Mouse (Mus musculus) midbrain, embryonic 13.5 days (tissue): Measurements from ENCODE around the gene Notum. TPM values are rescaled to one million over a fixed set of nuclear protein-coding genes. Genes with fewer than 3 reads are reported as not detected.
A peak's percentile ranks its signal among the peaks of the same experiment; 100 is the strongest.
"Not testable (repeated sequence)": the region's sequence is repeated elsewhere in the genome, so short reads cannot be mapped to it uniquely, and the experiment has no call there.

Source experiments
- ATAC-seq: fragments of 200-750 bp; cut with Nextera tagmentation; 2 replicates; pipeline ENCODE4 v1.8.0; 2017; ENCODE audit warnings: mild to moderate bottlenecking, moderate TSS enrichment, moderate library complexity
- H3K27ac ChIP-seq: fragments of 300-500 bp; sonication (generic); 2 replicates; pipeline ENCODE4 v1.5.1; 2015; ENCODE audit warnings: inconsistent platforms, mild to moderate bottlenecking, moderate library complexity
- H3K27me3 ChIP-seq: fragments of 300-500 bp; sonication (generic); 2 replicates; pipeline ENCODE4 v1.6.1; 2015; ENCODE audit warnings: mild to moderate bottlenecking, inconsistent platforms
- H3K36me3 ChIP-seq: fragments of 300-500 bp; sonication (generic); 2 replicates; pipeline ENCODE4 v1.6.1; 2015; ENCODE audit warnings: mild to moderate bottlenecking, inconsistent platforms
- H3K4me1 ChIP-seq: fragments of 300-500 bp; sonication (generic); replicated peaks from 2 replicates; pipeline ENCODE4 v1.6.1; 2015; ENCODE audit warnings: inconsistent platforms
- H3K4me2 ChIP-seq: fragments of 300-500 bp; sonication (generic); replicated peaks from 2 replicates; pipeline ENCODE4 v1.6.1; 2015; ENCODE audit warnings: moderate library complexity, mild to moderate bottlenecking, inconsistent platforms
- H3K4me3 ChIP-seq: fragments of 300-500 bp; sonication (generic); replicated peaks from 2 replicates; pipeline ENCODE4 v1.5.1; 2015; ENCODE audit warnings: mild to moderate bottlenecking, inconsistent platforms
- H3K9ac ChIP-seq: fragments of 300-500 bp; sonication (generic); replicated peaks from 2 replicates; pipeline ENCODE4 v1.6.1; 2015; ENCODE audit warnings: mild to moderate bottlenecking, inconsistent platforms
- H3K9me3 ChIP-seq: fragments of 300-500 bp; sonication (generic); 2 replicates; pipeline ENCODE4 v1.6.1; 2016; ENCODE audit warnings: mild to moderate bottlenecking, inconsistent platforms
- WGBS: fragments of 180-500 bp; shearing (Covaris S2); methylation state at CpG from one replicate; pipeline ENCODE4 v1.1.7; 2015; 5-methylcytosine and 5-hydroxymethylcytosine counted together
- polyA plus RNA-seq: library from polyadenylated mRNA; unstranded; fragments of >200 nt; fragmentation: Nextera tagmentation; extraction: Ambion mirVana; gene quantifications from 2 replicates; pipeline ENCODE4 v1.2.1, GENCODE M21; 2015

The Notum gene
- polyA plus RNA-seq, 1 experiment from 2014 or later = 0.65 TPM

GRCm38 (mm10) chr11:120693461-120693860 is 32.5 kb upstream of the Notum start:
- Histone ChIP-seq H3K4me2 (no peak overlapping the region), H3K4me1 (peaks cover 20% of the 10 kb centered on the region), H3K36me3 (peaks cover 70% of the 10 kb centered on the region), H3K27ac (no peak overlapping the region), H3K9me3 (no peaks in the 10 kb centered on the region), H3K4me3 (no peak overlapping the region), H3K9ac (no peak overlapping the region), H3K27me3 (no peaks in the 10 kb centered on the region)
- 56% methylated on average over 3 of the region's 3 CpGs for WGBS
- ATAC-seq = no peak

DNA sequence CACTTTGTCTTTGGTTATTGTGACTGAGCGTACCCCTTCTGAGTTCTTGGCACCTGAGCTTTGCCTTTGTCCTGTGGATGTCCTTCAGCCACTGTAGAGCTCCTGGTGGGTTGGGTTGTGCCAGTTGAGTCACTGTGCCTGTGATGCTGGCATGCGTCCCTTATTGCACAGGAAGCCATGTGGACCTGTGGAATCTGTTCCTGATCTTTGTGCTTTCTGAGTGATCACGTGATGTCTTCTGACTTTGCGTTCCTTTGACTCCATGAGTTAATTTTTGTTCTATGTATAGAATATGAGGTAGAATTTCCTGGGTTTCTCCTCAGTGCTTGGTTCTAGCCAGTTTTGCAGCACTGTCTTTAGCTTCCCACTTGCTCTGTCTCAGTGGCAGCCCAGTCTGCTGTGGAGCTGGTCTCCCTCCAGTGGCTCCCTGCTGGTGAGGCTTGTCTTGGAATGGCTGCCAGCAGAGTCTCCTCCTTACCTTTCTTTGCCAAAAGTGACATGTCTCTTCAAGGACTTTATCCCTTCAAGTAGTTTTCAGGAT is 31.6 kb upstream of the Notum start:
- Histone ChIP-seq H3K36me3 (peaks cover 75% of the 10 kb centered on the region), H3K9me3 (no peaks in the 10 kb centered on the region), H3K27me3 (no peaks in the 10 kb centered on the region), H3K4me1 (peaks cover 20% of the 10 kb centered on the region), H3K4me3 (no peak overlapping the region), H3K4me2 (no peak overlapping the region), H3K27ac (no peak overlapping the region), H3K9ac (no peak overlapping the region)
- WGBS = 95% methylated on average over 4 of the region's 4 CpGs
- no peak for ATAC-seq

GRCm38 (mm10) chr11:120689365-120689764 is 28.4 kb upstream of the Notum start:
- Histone ChIP-seq H3K36me3 (peaks cover 79% of the 10 kb centered on the region), H3K4me2 (no peak overlapping the region), H3K27ac (no peak overlapping the region), H3K4me1 (peaks cover 2% of the 10 kb centered on the region), H3K4me3 (no peak overlapping the region), H3K27me3 (no peaks in the 10 kb centered on the region), H3K9me3 (no peaks in the 10 kb centered on the region), H3K9ac (no peak overlapping the region)
- 83% methylated on average over 3 of the region's 3 CpGs for WGBS
- ATAC-seq = no peak

DNA sequence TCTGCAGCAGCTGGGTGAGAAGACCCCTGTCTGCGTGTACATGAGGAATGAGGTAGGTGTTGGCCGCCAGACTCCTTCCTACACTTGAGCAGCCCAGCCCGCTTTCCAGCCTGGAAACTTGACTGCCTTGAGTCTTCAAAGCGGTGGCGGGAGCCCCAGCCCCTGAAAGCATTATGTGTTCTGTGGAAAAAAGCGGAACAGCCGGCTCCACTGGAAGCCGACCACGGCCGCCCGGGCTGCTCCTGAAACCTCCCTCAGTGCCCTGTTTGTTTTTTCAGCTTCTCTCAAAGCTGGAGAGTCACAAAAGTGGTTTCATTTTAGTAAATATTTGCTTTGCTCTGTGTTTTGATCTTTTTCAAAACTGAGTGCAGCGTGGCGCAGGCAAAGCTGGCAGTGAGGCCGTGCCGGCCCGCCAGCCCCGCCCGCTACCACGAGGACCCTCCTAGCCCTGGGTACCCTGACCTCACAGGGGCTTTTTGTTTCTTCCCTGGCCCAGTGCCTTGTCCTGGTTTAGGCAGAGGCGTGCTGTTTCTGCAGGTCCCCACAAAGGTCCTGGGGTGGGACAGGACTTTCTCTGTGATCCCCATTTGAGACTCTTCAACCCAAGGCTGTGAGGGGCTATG is 25.8 kb upstream of the Notum start:
- no peak for ATAC-seq
- Histone ChIP-seq H3K4me2 (no peak overlapping the region), H3K27me3 (no peaks in the 10 kb centered on the region), H3K9ac (no peak overlapping the region; the same call in 1 of the 2 replicates), H3K36me3 (peaks cover 68% of the 10 kb centered on the region), H3K4me3 (no peak overlapping the region), H3K27ac (no peak overlapping the region), H3K9me3 (no peaks in the 10 kb centered on the region), H3K4me1 (no peaks in the 10 kb centered on the region)
- WGBS = 84% methylated on average over 20 of the region's 20 CpGs

GRCm38 (mm10) chr11:120684660-120685059 is 23.7 kb upstream of the Notum start:
- H3K36me3 ChIP-seq = peaks cover 74% of the 10 kb centered on the region
- 93% methylated on average over 2 of the region's 2 CpGs for WGBS

DNA sequence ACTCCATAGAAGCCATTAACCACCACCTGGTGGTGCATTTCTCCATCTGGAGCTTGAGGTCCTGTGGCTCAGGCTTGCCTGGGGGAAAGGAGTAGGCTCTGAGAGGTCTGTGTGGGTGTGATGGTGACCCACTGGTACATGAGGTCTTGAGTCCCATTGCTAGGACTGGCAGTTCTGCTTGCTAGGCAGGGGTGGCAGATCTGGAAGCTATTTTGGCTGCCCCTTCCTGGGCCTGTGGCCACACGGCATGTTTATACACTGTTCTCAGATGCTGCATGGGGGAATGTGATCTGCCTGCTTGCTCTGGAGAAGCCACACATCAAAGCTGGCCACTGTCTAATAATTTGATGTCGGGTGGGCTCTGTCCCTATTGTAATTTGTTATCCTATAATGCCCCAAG is 23.1 kb upstream of the Notum start:
- H3K36me3 ChIP-seq = peaks cover 74% of the 10 kb centered on the region
- no peak for ATAC-seq

More at GRCm38 (mm10) chr11:120684660-120685059, 23.7 kb upstream of the Notum start:
- H3K4me2 ChIP-seq = no peak overlapping the region
- H3K27ac ChIP-seq = no peak overlapping the region
- H3K9me3 ChIP-seq = no peaks in the 10 kb centered on the region
- H3K27me3 ChIP-seq = no peaks in the 10 kb centered on the region
- no peak overlapping the region for H3K9ac ChIP-seq
- no peaks in the 10 kb centered on the region for H3K4me1 ChIP-seq
- no peak for ATAC-seq
- H3K4me3 ChIP-seq = no peak overlapping the region

GRCm38 (mm10) chr11:120683536-120683935 is 22.6 kb upstream of the Notum start:
- no peak overlapping the region for H3K4me2 ChIP-seq
- no peaks in the 10 kb centered on the region for H3K9me3 ChIP-seq
- no peak for ATAC-seq
- WGBS = 93% methylated on average over 3 of the region's 3 CpGs
- H3K27me3 ChIP-seq = no peaks in the 10 kb centered on the region
- no peak overlapping the region for H3K9ac ChIP-seq
- no peak overlapping the region for H3K4me3 ChIP-seq
- H3K36me3 ChIP-seq = peaks cover 74% of the 10 kb centered on the region
- H3K27ac ChIP-seq = no peak overlapping the region
- H3K4me1 ChIP-seq = no peaks in the 10 kb centered on the region

More for the DNA sequence above, 23.1 kb upstream of the Notum start:
- H3K4me1 ChIP-seq = no peaks in the 10 kb centered on the region
- H3K9me3 ChIP-seq = no peaks in the 10 kb centered on the region
- H3K4me3 ChIP-seq = no peak overlapping the region
- no peak overlapping the region for H3K9ac ChIP-seq
- no peaks in the 10 kb centered on the region for H3K27me3 ChIP-seq
- H3K4me2 ChIP-seq = no peak overlapping the region
- H3K27ac ChIP-seq = no peak overlapping the region
- WGBS = 87% methylated on average over 2 of the region's 2 CpGs

DNA sequence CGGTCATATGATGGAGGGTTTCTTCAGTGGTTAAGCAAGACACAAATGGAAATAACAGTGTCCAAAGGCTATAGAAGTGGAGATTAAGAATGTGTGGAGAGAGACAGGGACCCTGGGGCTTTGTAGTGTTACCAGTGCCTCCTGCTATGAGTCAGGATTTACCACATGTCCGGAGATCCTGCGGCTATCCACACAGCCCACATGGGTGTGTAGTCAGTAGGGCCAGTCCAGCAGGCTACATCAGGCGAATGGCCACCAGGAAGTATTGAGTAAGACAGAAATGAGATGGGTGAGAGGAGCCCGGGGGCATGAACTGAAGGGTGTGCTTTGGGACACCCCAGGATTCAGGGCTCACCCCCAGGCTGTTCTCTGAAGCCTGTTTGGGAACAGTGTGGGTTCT is 21.7 kb upstream of the Notum start:
- Histone ChIP-seq H3K4me3 (no peak overlapping the region), H3K9ac (no peak overlapping the region), H3K4me1 (no peaks in the 10 kb centered on the region), H3K4me2 (no peak overlapping the region), H3K27ac (no peak overlapping the region), H3K9me3 (no peaks in the 10 kb centered on the region), H3K36me3 (peaks cover 73% of the 10 kb centered on the region), H3K27me3 (no peaks in the 10 kb centered on the region)
- WGBS = 96% methylated on average over 5 of the region's 5 CpGs
- no peak for ATAC-seq

- Histone ChIP-seq H3K9me3 (no peaks in the 10 kb centered on the region), H3K4me2 (no peak overlapping the region), H3K9ac (no peak overlapping the region), H3K4me3 (no peak overlapping the region), H3K4me1 (peaks cover 5% of the 10 kb centered on the region; the same call in 1 of the 2 replicates), H3K27ac (no peak overlapping the region), H3K36me3 (peaks cover 64% of the 10 kb centered on the region), H3K27me3 (no peaks in the 10 kb centered on the region)
- ATAC-seq = no peak
- 88% methylated on average over 3 of the region's 3 CpGs for WGBS
Measured at GRCm38 (mm10) chr11:120679909-120680308, 18.9 kb upstream of the Notum start.

- 96% methylated on average over 4 of the region's 4 CpGs for WGBS
- ATAC-seq = no peak
- peaks cover 25% of the 10 kb centered on the region for H3K4me1 ChIP-seq
- H3K27me3 ChIP-seq = no peaks in the 10 kb centered on the region
- H3K4me2 ChIP-seq = no peak overlapping the region
- H3K9me3 ChIP-seq = no peaks in the 10 kb centered on the region
- peaks cover 53% of the 10 kb centered on the region for H3K36me3 ChIP-seq
- H3K27ac ChIP-seq = no peak overlapping the region
- no peak overlapping the region for H3K4me3 ChIP-seq
- no peak overlapping the region for H3K9ac ChIP-seq
Measured at GRCm38 (mm10) chr11:120676951-120677350, 16.0 kb upstream of the Notum start.

- Histone ChIP-seq H3K4me1 (peaks cover 25% of the 10 kb centered on the region), H3K36me3 (peaks cover 46% of the 10 kb centered on the region)
- not testable (repeated sequence) for H3K27ac ChIP-seq, H3K4me3 ChIP-seq, H3K9ac ChIP-seq, ATAC-seq, H3K27me3 ChIP-seq, H3K4me2 ChIP-seq, H3K9me3 ChIP-seq
- WGBS = 100% methylated on average over 4 of the region's 5 CpGs
Measured at GRCm38 (mm10) chr11:120675875-120676274, 14.9 kb upstream of the Notum start.

DNA sequence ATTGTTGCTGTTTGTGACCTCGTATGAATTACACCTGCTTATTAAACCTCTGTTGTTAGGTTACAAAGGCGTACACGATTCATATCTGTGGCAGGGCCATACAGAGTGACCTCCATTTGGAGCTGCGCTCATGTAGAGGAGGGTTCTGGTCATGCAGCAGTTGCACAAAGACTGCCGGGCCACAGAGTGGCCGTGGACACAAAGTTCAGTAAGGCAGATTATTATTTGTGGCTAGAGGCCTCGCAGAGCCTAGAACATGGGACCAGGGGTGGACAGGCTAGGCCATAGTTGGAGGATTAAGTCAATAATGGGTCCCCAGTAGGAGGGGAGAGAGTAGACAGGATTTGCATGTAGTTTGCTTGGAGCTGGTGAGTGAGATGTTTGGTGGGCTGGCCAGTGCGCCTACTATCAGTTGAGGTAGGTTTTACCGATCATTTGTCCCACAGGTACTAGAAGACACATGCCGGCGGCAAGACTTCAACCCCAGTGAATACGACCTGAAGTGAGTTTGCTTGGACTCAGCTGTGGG is 12.7 kb upstream of the Notum start:
- WGBS = 37% methylated on average over 12 of the region's 12 CpGs
- peak; percentile 54 for ATAC-seq
- H3K4me3 ChIP-seq = peak overlapping the region; percentile 74

More for the DNA sequence above, 12.7 kb upstream of the Notum start:
- peak overlapping the region; percentile 80 for H3K9ac ChIP-seq
- peaks cover 24% of the 10 kb centered on the region for H3K36me3 ChIP-seq
- H3K27me3 ChIP-seq = no peaks in the 10 kb centered on the region
- peaks cover 25% of the 10 kb centered on the region for H3K4me1 ChIP-seq
- no peaks in the 10 kb centered on the region for H3K9me3 ChIP-seq
- peak overlapping the region; percentile 91 for H3K4me2 ChIP-seq
- H3K27ac ChIP-seq = peak overlapping the region; percentile 92
